Mouse (Mus musculus): ENCODE results near the gene Pitx3. TPM values are rescaled to one million over a fixed set of nuclear protein-coding genes. Genes with fewer than 3 reads are reported as not detected.

Gene Pitx3
- polyA plus RNA-seq, 1 experiment: 0.86 TPM

GRCm38 (mm10) chr19:46086337-46086736 is 61.8 kb downstream of the Pitx3 start:
- DNase-seq: peak; percentile 27
- no peak overlapping the region for H3K4me3 ChIP-seq (replicated peaks; ENCODE audit: extremely low read depth, low read depth, low read length)
- H3K4me1 ChIP-seq (ENCODE audit: control insufficient read depth, insufficient read depth, low read length): no peaks in the 10 kb centered on the region
- 49% methylated on average over 3 of the region's 3 CpGs for WGBS
- TF ChIP-seq POLR2A (IDR thresholded peaks at IDR 0.05; ENCODE audit: borderline replicate concordance, extremely low read depth, low read depth, low read length): no peak
- peak; percentile 17; the same call in 1 of the 2 replicates for TF ChIP-seq CTCF (IDR thresholded peaks at IDR 0.05; ENCODE audit: insufficient read depth, low read length)

Other genes starting within 250 kb of the Pitx3 start
- gene Armh3, start 149.8 kb downstream of the Pitx3 start, polyA plus RNA-seq (2012; rRNA removed): 6.7 and 9.5 TPM in 2 replicates
- gene Hps6, start 144.8 kb downstream of the Pitx3 start, polyA plus RNA-seq (2012; rRNA removed): 7.5 and 8.7 TPM in 2 replicates
- 18.3 and 19.3 TPM in 2 replicates for gene Pprc1, start 103.4 kb downstream of the Pitx3 start, polyA plus RNA-seq (2012; rRNA removed)
- 220 TPM in 2 replicates for gene Ldb1, start 103.1 kb downstream of the Pitx3 start, polyA plus RNA-seq (2012; rRNA removed)
- 7.4 and 9.8 TPM in 2 replicates for gene Nolc1, start 72.5 kb downstream of the Pitx3 start, polyA plus RNA-seq (2012; rRNA removed)
- gene Elovl3, start 16.4 kb downstream of the Pitx3 start, polyA plus RNA-seq (2012; rRNA removed): 1.3 TPM in 1 of 2 replicates, not detected in the other
- 80.6 and 94.9 TPM in 2 replicates for gene Gbf1, start 4.2 kb upstream of the Pitx3 start, polyA plus RNA-seq (2012; rRNA removed)
- gene Nfkb2, start 156.0 kb upstream of the Pitx3 start, polyA plus RNA-seq (2012; rRNA removed): 56.5 and 60.6 TPM in 2 replicates
- gene Psd, start 178.8 kb upstream of the Pitx3 start, polyA plus RNA-seq (2012; rRNA removed): 2.3 and 2.4 TPM in 2 replicates
- gene Fbxl15, start 179.9 kb upstream of the Pitx3 start, polyA plus RNA-seq (2012; rRNA removed): 10.7 and 15.5 TPM in 2 replicates
- 47.1 and 53.9 TPM in 2 replicates for gene Cuedc2, start 190.4 kb upstream of the Pitx3 start, polyA plus RNA-seq (2012; rRNA removed)
- gene Mfsd13a, start 192.8 kb upstream of the Pitx3 start, polyA plus RNA-seq (2012; rRNA removed): 26.5 and 27.1 TPM in 2 replicates
- gene 2310034G01Rik, start 202.0 kb upstream of the Pitx3 start, polyA plus RNA-seq (2012; rRNA removed): 6.8 and 10.1 TPM in 2 replicates
- 85.4 and 112 TPM in 2 replicates for gene Actr1a, start 247.4 kb upstream of the Pitx3 start, polyA plus RNA-seq (2012; rRNA removed)
- 17.5 and 18.0 TPM in 2 replicates for gene Sufu, start 248.6 kb upstream of the Pitx3 start, polyA plus RNA-seq (2012; rRNA removed)

All from lung, adult 2 months (tissue).